Mouse (Mus musculus): ENCODE measurements around the gene Gtdc1.

DNA sequence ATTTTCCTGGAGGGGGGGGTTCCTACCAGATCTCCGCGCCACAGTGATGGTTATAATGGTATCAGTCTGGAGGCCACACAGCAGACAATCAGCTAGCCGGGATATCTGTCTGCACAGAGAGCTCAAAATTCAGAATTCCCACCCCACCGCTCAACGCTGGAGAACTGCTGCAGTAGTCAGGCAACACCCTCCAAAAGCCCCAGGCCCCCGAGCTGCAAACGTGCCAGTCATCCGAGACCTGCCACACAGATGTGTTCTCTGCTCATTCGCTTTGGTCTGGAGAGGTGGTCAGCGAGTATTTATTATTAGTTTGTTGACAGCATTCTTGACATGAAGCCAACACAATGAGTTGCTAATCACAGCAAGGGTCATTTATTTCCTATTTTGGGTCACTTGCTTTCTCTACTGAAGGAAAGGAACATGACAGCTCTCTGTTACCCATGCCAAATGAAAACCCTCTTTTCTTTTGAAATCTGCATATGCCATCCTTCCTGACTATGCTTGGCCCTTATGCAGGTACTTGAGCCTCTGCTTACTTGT is 392.3 kb downstream of the Gtdc1 start:
- TF ChIP-seq EP300 (IDR thresholded peaks at IDR 0.05; ENCODE audit: insufficient read depth, low read depth, low read length) (no peak), POLR2A (IDR thresholded peaks at IDR 0.05; ENCODE audit: insufficient read depth, low read depth, low read length) (no peak)
